Mouse (Mus musculus) embryonic facial prominence, embryonic 15.5 days (tissue): Measurements from ENCODE around the gene Agbl4. TPM values are rescaled to one million over a fixed set of nuclear protein-coding genes. Genes with fewer than 3 reads are reported as not detected.
A peak's percentile ranks its signal among the peaks of the same experiment; 100 is the strongest.

Source experiments
- ATAC-seq: fragments of 200-750 bp; cut with Nextera tagmentation; 2 replicates; pipeline ENCODE4 v1.8.0; 2017; ENCODE audit warnings: low read depth, moderate TSS enrichment; ENCODE audit not compliant: insufficient number of reproducible peaks, low FRiP score, low TSS enrichment
- H3K27ac ChIP-seq: fragments of 300-500 bp; sonication (generic); replicated peaks from 2 replicates; pipeline ENCODE4 v1.5.1; 2015; ENCODE audit warnings: mild to moderate bottlenecking, inconsistent platforms
- H3K27me3 ChIP-seq: fragments of 300-500 bp; sonication (generic); 2 replicates; pipeline ENCODE4 v1.6.1; 2015; ENCODE audit warnings: inconsistent platforms
- H3K36me3 ChIP-seq: fragments of 300-500 bp; sonication (generic); 2 replicates; pipeline ENCODE4 v1.6.1; 2015; ENCODE audit warnings: mild to moderate bottlenecking, inconsistent platforms
- H3K4me1 ChIP-seq: fragments of 300-500 bp; sonication (generic); 2 replicates; pipeline ENCODE4 v1.6.1; 2015; ENCODE audit warnings: inconsistent platforms
- H3K4me2 ChIP-seq: fragments of 300-500 bp; sonication (generic); replicated peaks from 2 replicates; pipeline ENCODE4 v1.6.1; 2015; ENCODE audit warnings: mild to moderate bottlenecking, inconsistent platforms
- H3K4me3 ChIP-seq: fragments of 300-500 bp; sonication (generic); replicated peaks from 2 replicates; pipeline ENCODE4 v1.5.1; 2015; ENCODE audit warnings: mild to moderate bottlenecking, inconsistent platforms
- H3K9ac ChIP-seq: fragments of 300-500 bp; sonication (generic); 2 replicates; pipeline ENCODE4 v1.6.1; 2015; ENCODE audit warnings: inconsistent platforms
- H3K9me3 ChIP-seq: fragments of 300-500 bp; sonication (generic); replicated peaks from 2 replicates; pipeline ENCODE4 v1.6.1; 2016; ENCODE audit warnings: inconsistent platforms
- WGBS: fragments of 180-500 bp; shearing (Covaris S2); methylation state at CpG from one replicate; pipeline ENCODE4 v1.1.7; 2015; 5-methylcytosine and 5-hydroxymethylcytosine counted together
- polyA plus RNA-seq: library from polyadenylated mRNA; unstranded; fragments of >200 nt; fragmentation: Nextera tagmentation; extraction: Ambion mirVana; gene quantifications from 2 replicates; pipeline ENCODE4 v1.2.1, GENCODE M21; 2015

The Agbl4 gene
- polyA plus RNA-seq, 1 experiment from 2014 or later: 2.0 TPM

DNA sequence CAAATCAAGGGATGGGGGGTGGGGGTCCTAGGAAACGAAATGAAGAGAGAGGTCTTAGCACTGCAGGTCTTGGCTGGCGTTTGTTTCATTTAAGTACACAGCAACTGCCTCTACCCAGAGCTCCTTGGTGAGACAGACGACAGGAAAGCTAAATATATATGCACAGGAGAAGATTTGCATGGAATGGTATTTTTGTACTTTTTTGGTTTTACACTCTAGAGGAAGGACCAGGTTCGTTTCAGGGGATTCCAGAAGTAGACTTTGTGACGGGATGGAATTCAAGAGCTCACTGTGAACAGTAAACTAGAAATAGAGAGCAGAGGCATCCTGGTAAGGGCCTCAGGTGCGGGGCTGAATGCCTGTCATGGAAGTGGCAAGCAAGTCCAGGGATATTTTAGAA lies 1024.3 kb downstream of the Agbl4 start:
- Histone ChIP-seq H3K36me3 (peaks cover 13% of the 10 kb centered on the region; the same call in 1 of the 2 replicates), H3K27ac (peak overlapping the region; percentile 66; the same call in 1 of the 2 replicates), H3K27me3 (no peaks in the 10 kb centered on the region), H3K9me3 (no peaks in the 10 kb centered on the region), H3K4me1 (peaks cover 54% of the 10 kb centered on the region), H3K9ac (no peak overlapping the region), H3K4me3 (no peak overlapping the region; the same call in 1 of the 2 replicates), H3K4me2 (peak overlapping the region; percentile 24; the same call in 1 of the 2 replicates)
- no peak for ATAC-seq
- WGBS: 71% methylated on average over 6 of the region's 6 CpGs

DNA sequence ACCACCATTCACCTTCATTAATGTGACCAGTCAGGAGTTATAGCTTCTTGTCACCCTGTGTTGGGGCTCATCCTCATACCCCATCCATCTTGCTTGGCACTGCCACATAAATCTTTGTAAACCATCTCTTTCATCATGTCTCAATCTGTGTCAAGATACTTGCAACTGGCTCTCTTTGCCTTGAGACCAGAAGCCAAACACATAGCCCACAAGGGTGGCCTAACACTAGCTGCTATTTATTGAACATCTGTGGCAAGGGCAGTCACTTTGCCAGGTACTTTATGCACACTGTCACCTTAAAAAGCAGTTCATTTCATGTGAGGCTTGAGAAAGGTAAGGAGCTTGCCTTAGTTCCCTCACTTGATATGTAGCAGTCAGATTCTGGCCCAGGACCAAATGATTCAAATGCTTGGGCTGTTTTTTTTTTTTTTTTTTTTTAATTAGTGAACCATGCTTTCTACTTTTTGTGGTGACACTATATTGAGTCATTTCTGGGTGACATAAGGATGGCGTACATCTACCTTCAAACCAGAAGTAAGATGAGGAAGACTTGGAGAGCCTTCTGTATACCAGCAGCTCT lies 1027.0 kb downstream of the Agbl4 start:
- Histone ChIP-seq H3K4me1 (peaks cover 43% of the 10 kb centered on the region), H3K4me2 (no peak overlapping the region), H3K9ac (no peak overlapping the region), H3K9me3 (no peaks in the 10 kb centered on the region), H3K4me3 (no peak overlapping the region), H3K27ac (no peak overlapping the region), H3K36me3 (peaks cover 6% of the 10 kb centered on the region; the same call in 1 of the 2 replicates), H3K27me3 (no peaks in the 10 kb centered on the region)
- no peak for ATAC-seq
- WGBS: 74% methylated on average over 1 of the region's 1 CpGs

DNA sequence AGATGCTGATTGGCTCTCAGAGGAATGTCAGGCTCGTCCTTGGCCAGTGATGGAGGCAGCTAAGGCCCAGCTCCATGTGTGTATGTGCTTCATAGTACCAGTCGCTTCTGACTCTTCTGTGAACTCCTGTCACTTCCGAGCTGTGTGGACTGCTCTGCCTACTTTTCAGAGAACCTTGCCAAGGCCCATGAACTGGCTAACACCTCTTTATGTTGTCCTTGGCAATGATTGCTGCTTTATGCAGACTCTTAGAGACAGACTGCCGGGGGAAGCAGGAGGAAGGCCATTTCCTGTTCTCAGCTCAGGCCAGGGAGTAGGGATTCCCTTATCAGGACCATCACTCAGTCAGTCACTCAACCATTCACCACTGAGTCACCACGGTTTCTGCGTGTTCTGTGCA lies 1027.7 kb downstream of the Agbl4 start:
- Histone ChIP-seq H3K4me1 (peaks cover 40% of the 10 kb centered on the region), H3K36me3 (peaks cover 11% of the 10 kb centered on the region), H3K9ac (no peak overlapping the region), H3K27ac (no peak overlapping the region), H3K4me3 (no peak overlapping the region), H3K4me2 (no peak overlapping the region), H3K27me3 (no peaks in the 10 kb centered on the region), H3K9me3 (no peaks in the 10 kb centered on the region)
- 62% methylated on average over 6 of the region's 6 CpGs for WGBS
- ATAC-seq: no peak

DNA sequence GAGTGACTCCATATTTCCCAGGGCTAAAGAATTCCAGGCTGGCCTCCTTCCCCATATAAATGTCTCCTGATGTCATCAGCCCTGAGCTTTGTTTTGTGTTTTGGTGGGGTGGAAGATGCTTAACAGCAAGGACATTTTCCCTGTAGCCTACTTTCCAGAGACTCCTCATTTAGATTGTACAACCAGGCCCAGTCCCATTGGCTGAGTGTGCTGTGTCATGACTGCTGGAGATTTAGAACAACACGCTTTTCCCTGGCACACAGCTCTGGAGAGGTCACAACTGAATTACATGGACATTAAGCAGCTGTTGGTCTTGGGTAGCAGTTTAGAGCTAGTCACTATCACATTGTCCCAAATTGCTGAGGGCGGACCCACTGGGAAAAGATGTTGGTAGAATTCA lies 1033.7 kb downstream of the Agbl4 start:
- no peak overlapping the region for H3K9ac ChIP-seq
- peaks cover 24% of the 10 kb centered on the region for H3K4me1 ChIP-seq
- no peaks in the 10 kb centered on the region for H3K9me3 ChIP-seq
- peaks cover 55% of the 10 kb centered on the region for H3K36me3 ChIP-seq
- no peak for ATAC-seq
- no peak overlapping the region for H3K4me3 ChIP-seq
- no peak overlapping the region for H3K27ac ChIP-seq
- 80% methylated on average over 2 of the region's 2 CpGs for WGBS
- no peaks in the 10 kb centered on the region for H3K27me3 ChIP-seq
- H3K4me2 ChIP-seq: no peak overlapping the region

DNA sequence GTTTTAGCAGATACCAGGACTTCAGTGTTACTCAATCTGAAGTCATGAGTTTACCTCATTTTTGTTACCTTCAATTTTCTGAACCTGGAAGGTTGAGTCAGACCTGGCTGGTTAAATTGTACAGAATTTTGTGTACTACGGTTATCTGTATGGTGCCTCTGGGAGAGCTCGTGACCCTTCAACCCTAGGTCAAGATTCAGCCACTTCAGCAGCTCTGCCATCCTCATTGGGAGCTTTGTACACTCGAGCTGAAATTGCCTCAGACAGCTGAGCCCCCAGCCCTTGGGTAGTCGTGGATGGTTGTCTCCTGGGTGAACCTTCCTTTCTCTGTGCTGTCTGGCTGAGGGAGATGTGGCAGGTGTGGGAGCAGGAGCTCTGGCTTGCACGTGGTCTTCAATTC lies 1034.6 kb downstream of the Agbl4 start:
- Histone ChIP-seq H3K36me3 (peaks cover 62% of the 10 kb centered on the region), H3K4me1 (peaks cover 24% of the 10 kb centered on the region), H3K4me2 (no peak overlapping the region), H3K4me3 (no peak overlapping the region), H3K9ac (no peak overlapping the region), H3K27ac (no peak overlapping the region), H3K9me3 (no peaks in the 10 kb centered on the region), H3K27me3 (no peaks in the 10 kb centered on the region)
- ATAC-seq: no peak
- 63% methylated on average over 5 of the region's 5 CpGs for WGBS

DNA sequence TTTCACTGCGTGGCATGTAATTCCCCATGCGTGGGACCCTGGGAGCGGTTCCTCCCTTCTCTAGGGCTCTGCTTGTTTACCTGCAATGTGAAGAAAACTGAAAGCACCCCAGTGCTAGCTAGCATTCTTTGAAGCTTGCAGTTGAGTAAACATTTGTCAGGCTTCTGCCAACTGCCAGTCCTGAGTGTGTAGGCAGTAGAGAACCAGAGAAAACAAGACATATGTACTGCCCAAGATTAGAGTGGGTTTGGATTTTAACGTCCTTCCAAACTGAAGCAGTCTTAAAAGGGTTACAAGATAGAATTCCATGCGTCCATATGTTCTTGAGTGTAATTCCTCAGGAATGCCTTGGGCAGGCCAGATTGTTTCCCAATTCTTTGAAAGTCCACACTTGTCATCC lies 1035.0 kb downstream of the Agbl4 start:
- peaks cover 24% of the 10 kb centered on the region for H3K4me1 ChIP-seq
- H3K27ac ChIP-seq: no peak overlapping the region
- no peak overlapping the region for H3K4me3 ChIP-seq
- no peaks in the 10 kb centered on the region for H3K9me3 ChIP-seq
- H3K36me3 ChIP-seq: peaks cover 66% of the 10 kb centered on the region
- WGBS: 70% methylated on average over 5 of the region's 5 CpGs
- no peak for ATAC-seq
- H3K27me3 ChIP-seq: no peaks in the 10 kb centered on the region
- no peak overlapping the region for H3K4me2 ChIP-seq
- H3K9ac ChIP-seq: no peak overlapping the region

DNA sequence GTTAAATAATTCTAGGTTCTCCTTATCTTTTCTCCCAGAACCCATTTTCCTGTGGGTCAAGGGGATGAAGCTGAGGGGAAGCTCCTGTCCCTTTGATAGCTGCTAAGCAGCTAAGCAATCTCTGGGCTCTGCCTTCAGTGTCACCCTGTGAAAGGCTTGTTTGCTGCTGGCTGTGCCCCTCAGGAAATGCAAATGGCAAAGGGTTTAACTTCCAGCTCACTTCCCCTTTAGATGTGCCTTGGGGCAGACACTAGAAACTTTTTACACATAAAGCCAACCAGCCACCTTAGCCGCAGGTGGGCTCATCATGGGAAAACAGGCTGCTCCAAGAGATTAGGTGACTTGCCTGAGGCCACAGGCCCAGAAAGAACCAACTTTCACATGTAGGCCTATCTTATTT lies 1044.2 kb downstream of the Agbl4 start:
- Histone ChIP-seq H3K4me3 (no peak overlapping the region), H3K27me3 (no peaks in the 10 kb centered on the region), H3K36me3 (peaks cover 23% of the 10 kb centered on the region; the same call in 1 of the 2 replicates), H3K9ac (no peak overlapping the region), H3K4me2 (no peak overlapping the region), H3K27ac (no peak overlapping the region; the same call in 1 of the 2 replicates), H3K4me1 (peaks cover 24% of the 10 kb centered on the region), H3K9me3 (no peaks in the 10 kb centered on the region)
- ATAC-seq: no peak
- WGBS: 53% methylated on average over 1 of the region's 1 CpGs

DNA sequence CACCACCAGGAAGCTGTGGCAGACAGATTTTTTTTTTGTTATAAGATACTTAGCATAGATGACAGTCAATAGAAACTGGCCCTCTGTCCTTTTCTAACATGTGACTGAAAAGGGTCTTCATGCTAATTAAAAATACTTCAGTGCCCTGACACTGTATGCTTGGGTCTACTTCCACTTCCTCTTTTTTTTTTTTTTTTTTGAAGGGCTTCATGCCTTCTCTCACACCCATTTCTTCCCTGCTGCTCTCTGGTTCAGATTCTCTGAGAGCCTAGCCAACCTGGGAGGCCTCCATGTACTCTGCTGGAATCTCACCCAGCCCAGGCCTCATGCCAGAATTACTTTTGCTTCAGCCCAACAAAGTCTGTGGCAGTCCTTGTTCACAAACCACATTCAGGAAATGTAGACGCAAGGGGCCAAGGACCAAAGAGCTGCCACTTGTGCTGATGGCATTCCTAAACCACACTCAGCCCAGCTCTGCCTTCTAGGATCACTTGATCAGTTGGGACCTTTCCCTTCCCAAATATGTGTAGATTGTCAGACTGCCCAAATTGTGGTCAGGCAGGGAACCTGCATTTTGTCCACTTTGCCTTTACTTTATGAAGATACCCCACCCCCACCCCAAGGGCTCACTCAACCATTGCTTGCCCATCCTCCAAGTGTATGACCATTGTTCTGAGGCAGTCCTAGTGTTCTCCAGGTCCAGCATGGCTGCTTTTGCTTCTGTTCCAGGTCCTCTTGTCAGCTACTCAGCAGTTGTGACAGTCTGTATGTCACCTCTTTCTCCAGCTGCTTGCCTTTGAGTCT lies 1045.2 kb downstream of the Agbl4 start:
- Histone ChIP-seq H3K4me3 (no peak overlapping the region), H3K36me3 (peaks cover 20% of the 10 kb centered on the region; the same call in 1 of the 2 replicates), H3K4me2 (no peak overlapping the region), H3K9ac (no peak overlapping the region), H3K9me3 (no peaks in the 10 kb centered on the region), H3K4me1 (peaks cover 24% of the 10 kb centered on the region), H3K27me3 (no peaks in the 10 kb centered on the region), H3K27ac (peak overlapping the region; percentile 6; the same call in 1 of the 2 replicates)
- 46% methylated on average over 1 of the region's 1 CpGs for WGBS
- ATAC-seq: peak; percentile 72

DNA sequence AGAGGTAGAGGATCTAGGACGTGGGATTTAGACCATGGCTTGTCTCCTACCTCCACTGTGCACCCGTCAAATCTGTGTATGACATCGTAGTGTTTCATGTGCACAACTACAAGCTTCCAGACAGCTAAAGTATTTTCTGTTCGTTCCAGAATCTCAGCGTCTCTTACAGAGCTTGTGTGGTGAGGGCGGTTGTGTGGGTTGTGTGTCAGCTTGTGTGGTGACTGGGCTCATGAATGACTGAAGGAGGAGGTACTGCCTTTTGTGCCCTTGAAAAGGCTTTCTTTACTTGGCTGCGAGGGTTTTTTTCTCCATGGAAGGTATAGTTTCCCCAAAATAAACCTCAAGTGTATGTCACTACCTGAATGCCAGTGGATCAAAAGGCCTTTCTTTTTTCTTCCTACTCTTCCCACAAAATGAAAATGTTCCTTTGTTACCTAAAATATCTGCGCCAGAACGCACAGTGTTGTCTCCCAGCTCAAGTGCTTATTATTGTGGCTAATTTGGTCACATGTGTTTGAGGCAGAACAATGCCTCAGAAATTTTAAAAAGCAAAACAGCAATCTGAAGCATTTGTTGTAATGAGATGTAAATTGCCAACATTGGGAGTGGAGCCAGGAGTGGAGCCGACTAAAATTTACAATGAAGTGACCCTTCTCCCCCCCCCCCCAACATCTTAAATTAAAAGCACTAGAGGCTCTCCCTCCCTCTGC lies 1046.6 kb downstream of the Agbl4 start:
- Histone ChIP-seq H3K9me3 (no peaks in the 10 kb centered on the region), H3K4me3 (no peak overlapping the region), H3K4me2 (no peak overlapping the region), H3K27ac (0 out of 2 replicates have a peak overlapping the region, but pooled peaks have one; percentile 52), H3K4me1 (peaks cover 26% of the 10 kb centered on the region), H3K36me3 (peaks cover 23% of the 10 kb centered on the region; the same call in 1 of the 2 replicates), H3K27me3 (no peaks in the 10 kb centered on the region), H3K9ac (no peak overlapping the region)
- ATAC-seq: no peak
- 53% methylated on average over 10 of the region's 10 CpGs for WGBS

DNA sequence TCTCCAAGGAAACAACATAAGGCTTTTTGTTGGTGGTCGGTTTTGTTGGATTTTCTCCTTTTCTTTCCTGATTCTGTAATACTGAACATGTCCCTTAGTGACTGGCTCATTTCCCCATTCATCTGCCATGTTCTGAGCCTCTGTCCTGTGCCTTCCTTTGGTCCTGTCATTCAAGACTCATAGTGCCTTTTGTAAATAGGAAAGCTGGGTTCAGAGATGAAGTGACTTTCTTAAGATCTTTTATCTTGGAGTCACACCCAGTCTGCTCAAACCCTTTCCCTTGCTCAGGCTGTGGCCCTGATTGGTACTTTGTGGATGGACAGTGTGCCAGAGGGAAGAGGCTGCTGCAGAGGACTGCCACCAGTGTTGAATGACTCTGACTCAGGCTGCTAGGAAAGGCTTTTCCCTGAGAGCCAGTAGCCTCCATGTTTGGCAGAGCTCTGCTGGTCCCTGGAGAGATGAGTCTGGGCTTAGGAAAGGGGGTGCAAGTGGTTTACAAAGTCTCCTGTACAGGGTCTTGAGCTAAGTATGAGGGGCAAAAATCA lies 1047.2 kb downstream of the Agbl4 start:
- Histone ChIP-seq H3K4me2 (no peak overlapping the region), H3K27me3 (no peaks in the 10 kb centered on the region), H3K4me3 (no peak overlapping the region), H3K9ac (no peak overlapping the region), H3K4me1 (peaks cover 31% of the 10 kb centered on the region), H3K27ac (peak overlapping the region; percentile 39; the same call in 1 of the 2 replicates), H3K9me3 (no peaks in the 10 kb centered on the region), H3K36me3 (peaks cover 28% of the 10 kb centered on the region)
- WGBS: 40% methylated on average over 1 of the region's 1 CpGs
- ATAC-seq: no peak

DNA sequence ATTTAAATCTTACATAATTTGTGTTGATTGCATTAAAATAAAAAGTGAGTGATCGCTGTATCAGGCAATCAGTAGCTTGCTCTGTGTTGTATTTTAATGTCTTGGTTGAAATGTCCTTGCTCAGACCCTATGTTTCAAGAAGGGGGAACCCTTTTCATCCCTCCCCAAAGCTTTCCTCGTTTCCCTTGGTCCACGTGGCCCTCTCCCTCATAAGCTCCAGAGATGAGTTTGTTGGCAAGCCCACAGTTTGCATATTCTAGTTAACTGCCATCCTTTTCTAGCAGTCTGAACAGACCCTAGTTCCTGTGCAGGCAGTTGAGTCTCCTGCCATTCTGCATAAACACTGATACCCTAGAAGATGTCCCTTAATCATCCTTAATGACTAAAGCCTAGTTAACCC lies 1050.5 kb downstream of the Agbl4 start:
- H3K4me3 ChIP-seq: no peak overlapping the region
- WGBS: 69% methylated on average over 3 of the region's 3 CpGs
- no peak for ATAC-seq
- H3K27me3 ChIP-seq: no peaks in the 10 kb centered on the region
- H3K9me3 ChIP-seq: no peaks in the 10 kb centered on the region
- no peak overlapping the region for H3K4me2 ChIP-seq
- no peak overlapping the region for H3K9ac ChIP-seq
- H3K4me1 ChIP-seq: peaks cover 35% of the 10 kb centered on the region
- H3K36me3 ChIP-seq: peaks cover 53% of the 10 kb centered on the region
- H3K27ac ChIP-seq: no peak overlapping the region
